7 mouse cellular contexts compared by ENCODE assay signal in genomic region chr13:34154931-34155272, GRCm38 (mm10). TPM values are rescaled to one million over a fixed set of nuclear protein-coding genes. Genes with fewer than 3 reads are reported as not detected.
DNase-seq lines count a peak whose midpoint lies in the region; ATAC-seq and TF ChIP-seq lines count a peak whose summit lies in the region.

No protein-coding gene starts in this region.

- DNase-seq in ZHBTc4 (ENCODE audit: low read depth, low spot score): peak; percentile 76
- peak; percentile 69 for DNase-seq in embryo, embryonic 9.5 days (ENCODE audit: extremely low spot score)
- DNase-seq in kidney, postnatal 36 days: peak; percentile 80 to 85
- peak; percentile 85 for DNase-seq in lung, embryonic 14.5 days

- peak; percentile 70 for TF ChIP-seq CTCF in E14TG2a.4 (conservative IDR thresholded peaks at IDR 0.05; ENCODE audit: low read length)
- peak; percentile 80 for TF ChIP-seq CTCF in lung, embryonic 14.5 days (IDR thresholded peaks at IDR 0.05; ENCODE audit: low read depth)
- TF ChIP-seq CTCF in olfactory bulb, adult 2 months (IDR thresholded peaks at IDR 0.05; ENCODE audit: insufficient read depth, low read depth, low read length): no peak

- peaks cover 75% of the 10 kb centered on the region for H3K4me1 ChIP-seq in E14TG2a.4 (replicated peaks; ENCODE audit: low read depth, low read length)
- peaks cover 35% of the 10 kb centered on the region for H3K4me1 ChIP-seq in heart, embryonic 16.5 days (ENCODE audit: control insufficient read depth, insufficient read depth, low read length)
- peaks cover 2% of the 10 kb centered on the region; the same call in 1 of the 2 replicates for H3K4me1 ChIP-seq in lung, embryonic 14.5 days (ENCODE audit: insufficient read depth)
- peaks cover 7% of the 10 kb centered on the region for H3K4me1 ChIP-seq in olfactory bulb, adult 2 months (ENCODE audit: control insufficient read depth, insufficient read depth, low read length)

- peaks cover 16% of the 10 kb centered on the region for H3K9me3 ChIP-seq in E14TG2a.4 (ENCODE audit: low read length)
- no peaks in the 10 kb centered on the region for H3K9me3 ChIP-seq in heart, embryonic 16.5 days (replicated peaks; ENCODE audit: control insufficient read depth, low read length)
- no peaks in the 10 kb centered on the region for H3K9me3 ChIP-seq in lung, embryonic 14.5 days (ENCODE audit: low read depth, low read length)

- peak overlapping the region; percentile 52 for H3K9ac ChIP-seq in heart, embryonic 16.5 days (ENCODE audit: low read length)
- H3K9ac ChIP-seq in lung, embryonic 14.5 days: no peak overlapping the region

- no peak for TF ChIP-seq POLR2A in olfactory bulb, adult 2 months (IDR thresholded peaks at IDR 0.05; ENCODE audit: insufficient read depth, low read depth, low read length)

- 33% methylated on average over 3 of the region's 3 CpGs for WGBS in heart, embryonic 16.5 days
- 22% methylated on average over 3 of the region's 3 CpGs for whole genome bisulfite sequencing in lung, embryonic 14.5 days
- 16% methylated on average over 3 of the region's 3 CpGs for WGBS in olfactory bulb, adult 2 months

- no peak overlapping the region for H3K4me3 ChIP-seq in E14TG2a.4 (replicated peaks; ENCODE audit: low read length)
- H3K4me3 ChIP-seq in heart, embryonic 16.5 days (ENCODE audit: low read length): peak overlapping the region; percentile 19
- H3K4me3 ChIP-seq in lung, embryonic 14.5 days (ENCODE audit: low read depth, low read length): peak overlapping the region; percentile 22; the same call in 1 of the 2 replicates
- H3K4me3 ChIP-seq in olfactory bulb, adult 2 months (ENCODE audit: insufficient read depth, low read depth, low read length): 0 out of 2 replicates have a peak overlapping the region, but pooled peaks have one; percentile 4

- H3K27me3 ChIP-seq in E14TG2a.4 (ENCODE audit: insufficient read depth, low read length): no peaks in the 10 kb centered on the region
- H3K27me3 ChIP-seq in heart, embryonic 16.5 days (ENCODE audit: control insufficient read depth, insufficient read depth, low read length): no peaks in the 10 kb centered on the region
- H3K27me3 ChIP-seq in lung, embryonic 14.5 days (ENCODE audit: insufficient read depth, low read length): no peaks in the 10 kb centered on the region

- no peak for ATAC-seq in heart, embryonic 16.5 days (replicated peaks; ENCODE audit: extremely low read depth, insufficient read depth, low FRiP score)
- no peak for ATAC-seq in lung, embryonic 14.5 days (ENCODE audit: insufficient read depth)

- H3K27ac ChIP-seq in heart, embryonic 16.5 days (ENCODE audit: low read length): peak overlapping the region; percentile 50
- H3K27ac ChIP-seq in lung, embryonic 14.5 days (ENCODE audit: low read depth): no peak overlapping the region
- no peak overlapping the region for H3K27ac ChIP-seq in olfactory bulb, adult 2 months (ENCODE audit: insufficient read depth, low read depth, low read length)

- H3K36me3 ChIP-seq in E14TG2a.4 (ENCODE audit: insufficient read depth, low read length): no peaks in the 10 kb centered on the region
- H3K36me3 ChIP-seq in heart, embryonic 16.5 days (ENCODE audit: control insufficient read depth, insufficient read depth): no peaks in the 10 kb centered on the region
- no peaks in the 10 kb centered on the region for H3K36me3 ChIP-seq in lung, embryonic 14.5 days (ENCODE audit: insufficient read depth)

- peak overlapping the region; percentile 54 for H3K4me2 ChIP-seq in heart, embryonic 16.5 days (ENCODE audit: low read depth, low read length)
- H3K4me2 ChIP-seq in lung, embryonic 14.5 days: peak overlapping the region; percentile 51

RNA-seq across cellular contexts. Expression of gene Psmg4, which starts 7.9 kb away (rescaled TPM):
- polyA plus RNA-seq in heart, embryonic 16.5 days (2015; fragmentation: Nextera tagmentation; extraction: Ambion mirVana): 65.3 and 74.1 TPM in 2 replicates
- polyA plus RNA-seq in lung, embryonic 14.5 days (2014; fragmentation: Nextera tagmentation; extraction: Ambion mirVana): 73.7 and 78.0 TPM in 2 replicates
- polyA plus RNA-seq in olfactory bulb, adult 2 months (2012; ENCODE audit: insufficient read depth, insufficient read length, low replicate concordance, missing spikeins): not detected in 2 replicates

RNA-seq across cellular contexts. Expression of gene Tubb2b, which starts 24.6 kb away (rescaled TPM):
- 52.1 and 56.8 TPM in 2 replicates for polyA plus RNA-seq in heart, embryonic 16.5 days (2015; fragmentation: Nextera tagmentation; extraction: Ambion mirVana)
- 13.3 and 15.9 TPM in 2 replicates for polyA plus RNA-seq in lung, embryonic 14.5 days (2014; fragmentation: Nextera tagmentation; extraction: Ambion mirVana)
- not detected in 2 replicates for polyA plus RNA-seq in olfactory bulb, adult 2 months (2012; ENCODE audit: insufficient read depth, insufficient read length, low replicate concordance, missing spikeins)

Comparison
In these comparisons a context has a peak if more than half of its experiments do, and no peak if none do; other contexts are left out.
1. RNA of gene Psmg4, which starts 7.9 kb away (polyA plus RNA-seq): 73.7 to 78.0 TPM in lung, embryonic 14.5 days and 65.3 to 74.1 TPM in heart, embryonic 16.5 days; not detected in olfactory bulb, adult 2 months; every median in the first group is over 10 times any median in the second.
2. Peak in every context shown above with its lines, with median percentiles within 50 percentile points of each other: DNase-seq.